Comparison of ENCODE assay signal across 8 mouse cellular contexts in the genomic region with DNA sequence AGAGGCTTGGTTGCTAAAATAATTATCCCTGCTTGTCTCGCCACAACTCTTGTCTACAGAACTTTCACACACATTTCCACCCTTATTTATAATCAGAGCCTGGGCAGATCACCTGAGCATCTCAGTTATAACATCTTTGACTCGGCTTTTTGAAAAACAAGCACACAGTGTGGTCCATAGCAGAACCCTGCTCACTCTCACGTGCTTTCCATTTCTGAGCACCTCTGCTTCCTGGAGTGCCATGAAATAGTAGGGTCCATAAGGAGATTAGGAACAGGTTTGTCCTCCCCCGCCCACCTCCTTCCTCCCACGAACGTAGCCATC. TPM values are rescaled to one million over a fixed set of nuclear protein-coding genes. Genes with fewer than 3 reads are reported as not detected.
DNase-seq lines count a peak whose midpoint lies in the region; ATAC-seq and TF ChIP-seq lines count a peak whose summit lies in the region.

No protein-coding gene starts in this region.

- H3K9ac ChIP-seq in heart, embryonic 12.5 days, result peak overlapping the region; percentile 73
- peak overlapping the region; percentile 75 for H3K9ac ChIP-seq in forebrain, embryonic 13.5 days
- peak overlapping the region; percentile 49; the same call in 1 of the 2 replicates for H3K9ac ChIP-seq in liver, embryonic 13.5 days

- H3K4me3 ChIP-seq in heart, embryonic 12.5 days, result peak overlapping the region; percentile 69
- peak overlapping the region; percentile 81 for H3K4me3 ChIP-seq in E14TG2a.4 (replicated peaks; ENCODE audit: low read length)
- H3K4me3 ChIP-seq in forebrain, embryonic 13.5 days, result peak overlapping the region; percentile 66
- peak overlapping the region; percentile 57 for H3K4me3 ChIP-seq in liver, embryonic 13.5 days (replicated peaks)

- no peak for ATAC-seq in heart, embryonic 12.5 days (ENCODE audit: insufficient number of reproducible peaks, low FRiP score)
- no peak for ATAC-seq in forebrain, embryonic 13.5 days
- no peak for ATAC-seq in liver, embryonic 13.5 days (ENCODE audit: low read depth)

- peaks cover 5% of the 10 kb centered on the region for H3K9me3 ChIP-seq in heart, embryonic 12.5 days (replicated peaks)
- H3K9me3 ChIP-seq in E14TG2a.4 (ENCODE audit: low read length), result no peaks in the 10 kb centered on the region
- H3K9me3 ChIP-seq in forebrain, embryonic 13.5 days (replicated peaks), result no peaks in the 10 kb centered on the region
- H3K9me3 ChIP-seq in liver, embryonic 13.5 days (replicated peaks), result peaks cover 3% of the 10 kb centered on the region; the same call in 1 of the 2 replicates

- peaks cover 12% of the 10 kb centered on the region for H3K4me1 ChIP-seq in heart, embryonic 12.5 days (replicated peaks)
- H3K4me1 ChIP-seq in E14TG2a.4 (replicated peaks; ENCODE audit: low read depth, low read length), result peaks cover 24% of the 10 kb centered on the region
- peaks cover 14% of the 10 kb centered on the region for H3K4me1 ChIP-seq in forebrain, embryonic 13.5 days
- H3K4me1 ChIP-seq in liver, embryonic 13.5 days (replicated peaks), result peaks cover 9% of the 10 kb centered on the region

- no peak overlapping the region for H3K27ac ChIP-seq in heart, embryonic 12.5 days (ENCODE audit: poor library complexity, severe bottlenecking)
- no peak overlapping the region for H3K27ac ChIP-seq in forebrain, embryonic 13.5 days
- no peak overlapping the region for H3K27ac ChIP-seq in liver, embryonic 13.5 days

- DNase-seq in heart, adult 18-20 months, result no peak
- DNase-seq in liver, embryonic 13.5 days, result no peak
- DNase-seq in urinary bladder, postnatal 4 days (ENCODE audit: low spot score in 2 of 2), result no peak
- no peak for DNase-seq in thymus, postnatal 14 days
- DNase-seq in thymus, postnatal 4 days, result no peak

- peaks cover 46% of the 10 kb centered on the region for H3K27me3 ChIP-seq in heart, embryonic 12.5 days (replicated peaks)
- H3K27me3 ChIP-seq in E14TG2a.4 (ENCODE audit: insufficient read depth, low read length), result peaks cover 52% of the 10 kb centered on the region
- H3K27me3 ChIP-seq in forebrain, embryonic 13.5 days, result peaks cover 26% of the 10 kb centered on the region
- H3K27me3 ChIP-seq in liver, embryonic 13.5 days, result peaks cover 42% of the 10 kb centered on the region

- peak overlapping the region; percentile 99 for H3K4me2 ChIP-seq in heart, embryonic 12.5 days
- H3K4me2 ChIP-seq in forebrain, embryonic 13.5 days, result peak overlapping the region; percentile 100
- H3K4me2 ChIP-seq in liver, embryonic 13.5 days, result peak overlapping the region; percentile 81

- TF ChIP-seq CTCF in E14TG2a.4 (conservative IDR thresholded peaks at IDR 0.05; ENCODE audit: low read length), result no peak

- no peaks in the 10 kb centered on the region for H3K36me3 ChIP-seq in heart, embryonic 12.5 days
- no peaks in the 10 kb centered on the region for H3K36me3 ChIP-seq in E14TG2a.4 (ENCODE audit: insufficient read depth, low read length)
- H3K36me3 ChIP-seq in forebrain, embryonic 13.5 days (ENCODE audit: poor library complexity, severe bottlenecking), result no peaks in the 10 kb centered on the region
- H3K36me3 ChIP-seq in liver, embryonic 13.5 days, result no peaks in the 10 kb centered on the region

- WGBS in heart, embryonic 12.5 days, result 16% methylated on average over 6 of the region's 6 CpGs
- WGBS in forebrain, embryonic 13.5 days, result 9% methylated on average over 6 of the region's 6 CpGs
- 16% methylated on average over 6 of the region's 6 CpGs for WGBS in liver, embryonic 13.5 days (ENCODE audit: insufficient replicate concordance)

RNA-seq across cellular contexts. Expression of a gene that starts 1.4 kb away (rescaled TPM):
- not detected in 2 replicates for polyA plus RNA-seq in heart, embryonic 12.5 days (2016; fragmentation: Nextera tagmentation; extraction: Ambion mirVana)
- total RNA-seq in heart, adult 18-20 months (2021), result under 1 TPM; 0.30 to 0.85 TPM
- polyA plus RNA-seq in forebrain, embryonic 13.5 days (2015; fragmentation: Nextera tagmentation; extraction: Ambion mirVana), result 0.67 and 0.70 TPM in 2 replicates
- 0.06 TPM in 1 of 2 replicates, not detected in the other for polyA plus RNA-seq in liver, embryonic 13.5 days (2015; fragmentation: Nextera tagmentation; extraction: Ambion mirVana)

RNA-seq across cellular contexts. Expression of a gene that starts 15.3 kb away (rescaled TPM):
- 22.1 and 23.9 TPM in 2 replicates for polyA plus RNA-seq in heart, embryonic 12.5 days (2016; fragmentation: Nextera tagmentation; extraction: Ambion mirVana)
- total RNA-seq in heart, adult 18-20 months (2021), result 10 to 100 TPM in 1 of 2 experiments, 1 to 10 TPM in 1; 8.5 to 11.4 TPM
- polyA plus RNA-seq in forebrain, embryonic 13.5 days (2015; fragmentation: Nextera tagmentation; extraction: Ambion mirVana), result 26.8 and 28.2 TPM in 2 replicates
- polyA plus RNA-seq in liver, embryonic 13.5 days (2015; fragmentation: Nextera tagmentation; extraction: Ambion mirVana), result 8.2 and 11.3 TPM in 2 replicates
